Mouse (Mus musculus) cerebellum, adult 2 months (tissue): Measurements from ENCODE around the gene Slc25a13. TPM values are rescaled to one million over a fixed set of nuclear protein-coding genes. Genes with fewer than 3 reads are reported as not detected.

ENCODE experiments used
- DNase-seq, 2 experiments: peaks; one replicate each; pipeline ENCODE4 v3.0.0; 2021
- H3K27ac ChIP-seq: fragments of 200-500 bp; 2 replicates; pipeline ENCODE4 v1.5.1; 2012; ENCODE audit warnings: low read length, control low read depth, inconsistent platforms; ENCODE audit not compliant: insufficient read depth
- H3K27me3 ChIP-seq: fragments of 200-500 bp; 2 replicates; pipeline ENCODE4 v1.6.1; 2012; ENCODE audit warnings: inconsistent platforms, mild to moderate bottlenecking, low read length, moderate library complexity; ENCODE audit not compliant: control insufficient read depth, insufficient read depth
- H3K4me1 ChIP-seq: fragments of 200-500 bp; 2 replicates; pipeline ENCODE4 v1.6.1; 2011; ENCODE audit warnings: low read length; ENCODE audit not compliant: control insufficient read depth, insufficient read depth
- H3K4me3 ChIP-seq: fragments of 200-500 bp; replicated peaks from 2 replicates; pipeline ENCODE3; 2011; ENCODE audit warnings: mild to moderate bottlenecking, low read depth, low read length, control low read depth; ENCODE audit not compliant: insufficient read depth
- CTCF ChIP-seq: fragments of 200-500 bp; IDR thresholded peaks from 2 replicates; pipeline ENCODE4 v1.5.1; 2011; ENCODE audit warnings: low read depth, mild to moderate bottlenecking, control low read depth, low read length, moderate library complexity, borderline replicate concordance; ENCODE audit not compliant: insufficient read depth
- POLR2A ChIP-seq: fragments of 200-500 bp; IDR thresholded peaks from 2 replicates; pipeline ENCODE4 v1.6.1; 2011; ENCODE audit warnings: low read length, control low read depth, borderline replicate concordance; ENCODE audit not compliant: insufficient read depth
- WGBS: fragments of 180-500 bp; shearing (Covaris S2); methylation state at CpG from one replicate; pipeline ENCODE4 v1.1.7; 2018; 5-methylcytosine and 5-hydroxymethylcytosine counted together
- polyA plus RNA-seq: library from polyadenylated mRNA; depleted of rRNA; stranded (reverse); fragments of >200 nt; gene quantifications from 2 replicates; pipeline ENCODE4 v1.2.3, GENCODE M21; 2012

The Slc25a13 gene
- polyA plus RNA-seq, 1 experiment = 5.8 TPM

DNA sequence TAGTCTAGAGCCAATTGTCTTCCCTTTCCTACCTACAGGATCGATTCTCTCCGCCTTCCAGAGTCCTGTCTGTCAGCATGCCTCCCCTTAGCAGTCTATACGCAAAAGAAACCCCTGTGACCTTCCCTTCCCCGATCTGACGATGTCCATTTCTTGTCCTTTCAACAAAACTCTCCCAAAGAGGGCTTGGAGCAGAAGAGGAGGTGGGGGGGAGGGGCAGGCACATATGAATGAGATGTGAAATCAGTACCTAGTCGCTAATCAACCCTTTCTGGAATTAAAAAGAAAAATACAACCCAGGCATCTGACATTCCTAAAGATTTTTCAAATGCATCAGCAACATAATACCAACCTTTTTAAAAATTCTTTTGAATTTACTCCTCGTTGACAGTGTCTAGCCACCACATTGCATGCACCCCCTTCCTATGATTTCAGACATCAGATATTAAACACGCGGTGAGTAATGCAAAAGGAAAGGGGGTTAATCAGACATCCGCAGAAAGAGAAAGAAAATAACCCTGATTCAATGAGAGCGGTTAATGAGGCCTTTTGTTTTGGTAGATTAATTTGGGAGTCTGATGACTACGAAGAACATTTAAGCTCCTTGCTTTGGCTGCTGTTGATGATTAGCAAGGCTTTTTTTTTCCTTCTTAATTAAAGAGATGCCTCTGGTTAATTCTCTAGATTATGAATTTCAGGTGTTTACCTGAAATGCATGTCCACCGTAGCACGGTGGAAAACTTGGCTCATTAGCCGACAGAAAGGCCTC lies 43.6 kb downstream of the Slc25a13 start:
- Histone ChIP-seq H3K27ac (no peak overlapping the region), H3K4me1 (no peaks in the 10 kb centered on the region), H3K4me3 (no peak overlapping the region), H3K27me3 (no peaks in the 10 kb centered on the region)
- WGBS = 63% methylated on average over 15 of the region's 15 CpGs
- DNase-seq = no peak
- TF ChIP-seq CTCF (no peak), POLR2A (no peak)

DNA sequence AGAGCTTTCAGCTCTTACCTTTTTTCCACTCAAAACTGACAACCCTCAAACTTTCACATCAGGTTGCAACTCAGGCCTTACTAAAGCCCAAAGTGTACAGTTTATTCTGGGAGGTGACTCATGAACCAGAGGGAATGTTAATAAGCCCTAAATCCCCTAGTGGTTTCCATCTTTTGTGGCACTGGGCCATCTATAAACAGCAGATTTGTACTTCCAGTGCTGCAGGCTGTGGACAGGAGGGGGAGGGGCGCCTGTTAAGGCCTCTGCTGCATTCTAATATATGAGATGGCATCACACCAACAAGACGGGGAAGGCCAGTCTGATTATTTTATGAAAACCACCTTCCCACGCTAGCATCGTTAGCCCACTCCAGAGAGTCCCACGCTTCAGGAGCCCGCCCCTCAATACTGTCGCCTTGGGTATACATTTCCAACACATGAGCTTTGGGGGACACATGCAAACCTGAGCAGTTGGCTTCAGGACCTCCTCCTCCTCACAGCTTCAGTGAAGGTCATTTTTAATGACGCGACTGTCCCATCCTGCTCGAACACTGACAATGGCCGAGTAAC lies 48.3 kb downstream of the Slc25a13 start:
- Histone ChIP-seq H3K27ac (no peak overlapping the region), H3K4me3 (no peak overlapping the region), H3K27me3 (no peaks in the 10 kb centered on the region; the same call in 1 of the 2 replicates), H3K4me1 (no peaks in the 10 kb centered on the region)
- DNase-seq = no peak
- 62% methylated on average over 11 of the region's 11 CpGs for WGBS
- TF ChIP-seq POLR2A (no peak), CTCF (no peak)

DNA sequence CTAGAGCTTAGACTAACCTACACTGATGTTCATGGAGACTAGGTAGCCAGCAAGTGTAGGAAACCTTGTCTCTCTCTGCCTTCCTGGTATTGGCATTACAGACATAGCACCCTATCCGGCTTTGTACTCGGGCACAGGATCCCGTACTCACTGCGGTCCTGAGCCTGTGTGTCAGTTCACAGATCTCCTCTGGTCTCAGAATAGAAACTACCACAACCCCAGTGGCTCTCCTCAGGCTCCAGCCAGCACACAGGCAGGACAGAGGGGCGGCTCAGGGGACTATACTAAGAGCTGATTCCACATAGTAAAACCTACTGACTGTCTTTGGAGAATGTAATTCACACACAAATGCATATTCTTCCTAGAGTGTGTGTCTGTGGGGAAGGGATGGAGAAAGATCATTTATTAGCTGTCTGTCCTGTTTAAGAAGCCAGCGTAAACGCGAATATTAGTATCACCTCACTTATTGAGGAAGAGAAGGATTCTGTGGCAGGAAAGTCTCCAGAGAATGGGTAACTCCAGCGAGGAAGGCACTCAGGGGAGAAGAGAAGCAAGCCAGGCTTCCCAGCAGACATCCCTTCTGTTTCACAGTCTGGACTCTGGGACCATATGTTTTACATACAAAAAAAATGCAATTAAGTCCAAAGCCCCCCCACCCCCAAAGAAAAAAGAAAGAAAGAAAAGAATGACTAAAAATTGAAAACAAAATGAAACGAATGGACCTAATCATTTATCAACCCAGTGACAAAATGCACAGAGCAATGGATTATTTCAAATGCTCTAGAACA lies 49.4 kb downstream of the Slc25a13 start:
- Histone ChIP-seq H3K27ac (no peak overlapping the region), H3K4me1 (no peaks in the 10 kb centered on the region), H3K27me3 (no peaks in the 10 kb centered on the region; the same call in 1 of the 2 replicates), H3K4me3 (no peak overlapping the region)
- WGBS = 83% methylated on average over 10 of the region's 10 CpGs
- TF ChIP-seq POLR2A (no peak), CTCF (no peak)
- no peak for DNase-seq

DNA sequence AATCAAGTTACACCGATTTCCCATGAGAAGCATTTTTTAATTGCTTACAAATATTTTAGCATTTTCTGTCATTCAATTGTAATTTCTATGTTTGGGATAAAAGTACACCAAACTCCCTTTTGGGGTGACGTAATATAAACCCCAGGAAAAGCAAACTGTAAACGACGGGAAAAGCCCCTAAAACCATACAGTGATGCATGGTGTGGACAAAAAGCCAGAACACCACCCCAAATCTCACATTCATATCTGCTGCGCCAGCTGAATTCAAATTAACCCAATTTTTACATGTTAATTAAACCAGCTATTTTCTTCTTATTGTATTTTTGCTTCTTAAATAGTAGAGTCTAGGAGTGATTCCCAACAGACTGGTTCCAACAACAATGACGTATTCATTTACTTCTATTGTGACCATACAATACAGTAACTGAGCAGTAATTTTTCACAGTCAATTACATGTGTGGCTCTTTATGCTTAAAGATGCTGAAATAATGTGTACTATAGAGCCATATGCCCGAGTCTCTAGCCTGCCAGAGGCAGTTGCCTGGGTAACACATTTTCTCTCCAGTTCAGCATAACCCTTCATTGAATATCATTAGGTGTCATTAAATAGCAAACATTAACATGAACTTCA lies 53.9 kb downstream of the Slc25a13 start:
- DNase-seq = no peak
- H3K4me3 ChIP-seq = no peak overlapping the region
- no peak overlapping the region for H3K27ac ChIP-seq
- no peaks in the 10 kb centered on the region; the same call in 1 of the 2 replicates for H3K27me3 ChIP-seq
- no peaks in the 10 kb centered on the region for H3K4me1 ChIP-seq
- TF ChIP-seq POLR2A (no peak), CTCF (no peak)
- WGBS = 67% methylated on average over 7 of the region's 7 CpGs

DNA sequence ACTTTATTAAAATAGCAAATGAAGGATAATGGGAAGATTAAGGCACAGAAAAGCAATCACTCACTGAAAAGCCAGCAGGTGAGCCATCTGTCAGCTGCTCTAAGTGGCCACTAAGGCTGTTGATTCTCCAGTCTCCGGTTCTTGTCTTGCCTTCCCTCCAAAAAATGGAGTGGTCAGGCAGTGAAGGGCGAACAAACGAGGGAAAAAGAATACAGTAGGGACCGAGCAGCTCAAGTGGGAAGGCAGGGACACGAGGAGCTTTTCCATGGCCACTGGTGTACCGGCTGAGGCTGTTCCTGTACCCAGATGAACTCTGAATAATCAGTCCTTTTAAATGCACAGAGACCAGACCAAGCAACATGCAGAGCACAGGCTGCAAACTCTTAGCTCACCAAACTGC lies 54.8 kb downstream of the Slc25a13 start:
- no peak overlapping the region for H3K4me3 ChIP-seq
- H3K27me3 ChIP-seq = no peaks in the 10 kb centered on the region; the same call in 1 of the 2 replicates
- no peak overlapping the region for H3K27ac ChIP-seq
- WGBS = 33% methylated on average over 6 of the region's 6 CpGs
- DNase-seq = peak; percentile 19 to 25
- no peaks in the 10 kb centered on the region for H3K4me1 ChIP-seq
- TF ChIP-seq POLR2A = no peak
- TF ChIP-seq CTCF = no peak

DNA sequence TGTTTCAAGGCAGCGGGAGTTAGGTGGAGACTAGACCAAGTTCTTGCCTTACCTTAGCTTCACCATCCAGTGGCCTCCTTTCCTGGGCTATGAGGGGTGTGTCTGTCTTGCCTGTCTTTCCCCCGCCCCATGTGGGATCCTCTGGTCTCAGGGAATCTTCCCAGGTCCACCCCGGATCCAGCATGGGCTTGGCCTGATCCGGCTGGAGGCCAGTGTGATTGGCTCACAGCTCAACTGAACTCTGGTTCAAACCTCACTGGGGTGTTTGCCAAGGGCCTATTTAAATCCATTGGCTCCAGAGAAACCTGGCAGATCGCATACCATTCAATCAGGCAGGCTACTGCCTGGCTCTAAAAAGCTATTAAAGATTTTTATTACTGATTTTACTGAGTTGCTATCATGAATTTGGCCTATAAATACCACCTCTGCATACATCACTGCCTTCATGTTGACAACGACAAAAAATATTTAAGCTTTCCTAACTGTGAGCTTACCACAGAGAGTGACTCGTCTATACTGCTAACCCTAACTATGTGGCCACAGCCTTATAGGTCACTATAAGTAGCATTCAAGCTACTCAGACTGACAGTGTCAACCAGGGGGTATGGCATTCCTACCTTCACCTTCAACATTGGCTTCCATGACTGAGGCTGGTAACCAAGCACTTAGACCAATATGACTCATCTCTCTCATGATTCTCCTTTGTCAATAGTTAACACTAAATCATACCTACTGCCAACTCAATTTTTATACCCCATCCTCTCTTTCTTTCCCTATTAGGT lies 56.1 kb downstream of the Slc25a13 start:
- DNase-seq = peak in 1 of 2 experiments; percentile 35
- no peaks in the 10 kb centered on the region; the same call in 1 of the 2 replicates for H3K27me3 ChIP-seq
- 60% methylated on average over 7 of the region's 7 CpGs for WGBS
- H3K4me1 ChIP-seq = no peaks in the 10 kb centered on the region
- H3K27ac ChIP-seq = no peak overlapping the region
- H3K4me3 ChIP-seq = no peak overlapping the region
- TF ChIP-seq POLR2A (no peak), CTCF (no peak)
